In genomic region chr14:124742491-124742890, GRCm38 (mm10) we compare ENCODE assay signal across 8 mouse cellular contexts.
DNase-seq lines count a peak whose midpoint lies in the region; ATAC-seq and TF ChIP-seq lines count a peak whose summit lies in the region.

No protein-coding gene starts in this region.

- no peaks in the 10 kb centered on the region for H3K9me3 ChIP-seq in forebrain, embryonic 13.5 days (replicated peaks)
- no peaks in the 10 kb centered on the region for H3K9me3 ChIP-seq in forebrain, embryonic 15.5 days
- no peaks in the 10 kb centered on the region for H3K9me3 ChIP-seq in heart, embryonic 11.5 days (replicated peaks; ENCODE audit: control insufficient read depth, low read length)
- H3K9me3 ChIP-seq in stomach, embryonic 14.5 days (ENCODE audit: control insufficient read depth, low read depth, low read length), result no peaks in the 10 kb centered on the region

- DNase-seq in cerebellum, adult 2 months, result peak; percentile 69 to 74
- DNase-seq in layer of hippocampus, postnatal 36 days, result peak; percentile 2 to 8
- no peak for DNase-seq in adrenal gland, postnatal 25 days
- DNase-seq in gastrocnemius, postnatal 36 days, result no peak

- no peak overlapping the region for H3K9ac ChIP-seq in forebrain, embryonic 13.5 days
- H3K9ac ChIP-seq in forebrain, embryonic 15.5 days (replicated peaks), result no peak overlapping the region
- no peak overlapping the region for H3K9ac ChIP-seq in heart, embryonic 11.5 days (ENCODE audit: low read depth, low read length)
- H3K9ac ChIP-seq in stomach, embryonic 14.5 days (replicated peaks; ENCODE audit: low read depth, low read length), result no peak overlapping the region

- no peak overlapping the region for H3K4me2 ChIP-seq in forebrain, embryonic 13.5 days
- H3K4me2 ChIP-seq in forebrain, embryonic 15.5 days (replicated peaks), result no peak overlapping the region
- no peak overlapping the region for H3K4me2 ChIP-seq in heart, embryonic 11.5 days
- H3K4me2 ChIP-seq in stomach, embryonic 14.5 days (replicated peaks; ENCODE audit: low read depth, low read length), result no peak overlapping the region

- no peaks in the 10 kb centered on the region for H3K27me3 ChIP-seq in forebrain, embryonic 13.5 days
- no peaks in the 10 kb centered on the region for H3K27me3 ChIP-seq in forebrain, embryonic 15.5 days
- H3K27me3 ChIP-seq in cerebellum, adult 2 months (ENCODE audit: control insufficient read depth, insufficient read depth, low read length), result no peaks in the 10 kb centered on the region
- H3K27me3 ChIP-seq in heart, embryonic 11.5 days (ENCODE audit: control insufficient read depth, insufficient read depth, low read length), result no peaks in the 10 kb centered on the region
- no peaks in the 10 kb centered on the region for H3K27me3 ChIP-seq in stomach, embryonic 14.5 days (ENCODE audit: control insufficient read depth, insufficient read depth, low read length)

- H3K36me3 ChIP-seq in forebrain, embryonic 13.5 days (ENCODE audit: poor library complexity, severe bottlenecking), result no peaks in the 10 kb centered on the region
- H3K36me3 ChIP-seq in forebrain, embryonic 15.5 days, result no peaks in the 10 kb centered on the region
- H3K36me3 ChIP-seq in heart, embryonic 11.5 days (ENCODE audit: control insufficient read depth, insufficient read depth, low read length), result no peaks in the 10 kb centered on the region
- no peaks in the 10 kb centered on the region for H3K36me3 ChIP-seq in stomach, embryonic 14.5 days (ENCODE audit: control insufficient read depth, insufficient read depth, low read length)

- peak; percentile 50; the same call in 1 of the 2 replicates for ATAC-seq in forebrain, embryonic 13.5 days
- ATAC-seq in forebrain, embryonic 15.5 days (replicated peaks), result no peak
- peak; percentile 86 for ATAC-seq in heart, embryonic 11.5 days (replicated peaks; ENCODE audit: insufficient number of reproducible peaks, low FRiP score, low TSS enrichment)
- peak; percentile 33; the same call in 1 of the 2 replicates for ATAC-seq in stomach, embryonic 14.5 days (ENCODE audit: insufficient number of reproducible peaks, insufficient read depth, low FRiP score, low read depth)

- H3K4me1 ChIP-seq in forebrain, embryonic 13.5 days, result no peaks in the 10 kb centered on the region
- H3K4me1 ChIP-seq in forebrain, embryonic 15.5 days, result no peaks in the 10 kb centered on the region
- no peaks in the 10 kb centered on the region; the same call in 1 of the 2 replicates for H3K4me1 ChIP-seq in cerebellum, adult 2 months (ENCODE audit: control insufficient read depth, insufficient read depth, low read length)
- no peaks in the 10 kb centered on the region; the same call in 1 of the 2 replicates for H3K4me1 ChIP-seq in heart, embryonic 11.5 days (ENCODE audit: control insufficient read depth, insufficient read depth, low read length)
- H3K4me1 ChIP-seq in stomach, embryonic 14.5 days (ENCODE audit: control insufficient read depth, insufficient read depth, low read length), result no peaks in the 10 kb centered on the region

- H3K4me3 ChIP-seq in forebrain, embryonic 13.5 days, result no peak overlapping the region
- H3K4me3 ChIP-seq in forebrain, embryonic 15.5 days, result no peak overlapping the region
- no peak overlapping the region for H3K4me3 ChIP-seq in cerebellum, adult 2 months (replicated peaks; ENCODE audit: insufficient read depth, low read depth, low read length)
- H3K4me3 ChIP-seq in heart, embryonic 11.5 days (ENCODE audit: low read depth, low read length), result no peak overlapping the region
- no peak overlapping the region for H3K4me3 ChIP-seq in stomach, embryonic 14.5 days (ENCODE audit: low read depth, low read length)

- no peak overlapping the region for H3K27ac ChIP-seq in forebrain, embryonic 13.5 days
- H3K27ac ChIP-seq in forebrain, embryonic 15.5 days (replicated peaks), result no peak overlapping the region
- no peak overlapping the region for H3K27ac ChIP-seq in cerebellum, adult 2 months (ENCODE audit: insufficient read depth, low read length)
- H3K27ac ChIP-seq in heart, embryonic 11.5 days (ENCODE audit: low read depth, low read length), result peak overlapping the region; percentile 59; the same call in 1 of the 2 replicates
- no peak overlapping the region for H3K27ac ChIP-seq in stomach, embryonic 14.5 days (ENCODE audit: low read length)

- TF ChIP-seq POLR2A in cerebellum, adult 2 months (IDR thresholded peaks at IDR 0.05; ENCODE audit: borderline replicate concordance, insufficient read depth, low read length), result no peak

- intact Hi-C loops in gastrocnemius, postnatal 36 days (cut with DNase I), result no loop called here

- peak; percentile 94 for TF ChIP-seq CTCF in cerebellum, adult 2 months (IDR thresholded peaks at IDR 0.05; ENCODE audit: borderline replicate concordance, insufficient read depth, low read depth, low read length)

- WGBS in forebrain, embryonic 13.5 days, result 36% methylated on average over 2 of the region's 2 CpGs
- 35% methylated on average over 2 of the region's 2 CpGs for WGBS in forebrain, embryonic 15.5 days
- 9% methylated on average over 2 of the region's 2 CpGs for WGBS in cerebellum, adult 2 months
- 17% methylated on average over 2 of the region's 2 CpGs for WGBS in heart, embryonic 11.5 days (ENCODE audit: insufficient replicate concordance)
- WGBS in stomach, embryonic 14.5 days, result 28% methylated on average over 2 of the region's 2 CpGs

Comparison
In these comparisons a context has a peak if more than half of its experiments do, and no peak if none do; other contexts are left out.
1. DNase-seq: peak in cerebellum, adult 2 months (2 of 2) and layer of hippocampus, postnatal 36 days (2 of 2); none in adrenal gland, postnatal 25 days (single experiment) and gastrocnemius, postnatal 36 days (0 of 2).